Mouse (Mus musculus): ENCODE data around the gene Selenbp1.

DNA sequence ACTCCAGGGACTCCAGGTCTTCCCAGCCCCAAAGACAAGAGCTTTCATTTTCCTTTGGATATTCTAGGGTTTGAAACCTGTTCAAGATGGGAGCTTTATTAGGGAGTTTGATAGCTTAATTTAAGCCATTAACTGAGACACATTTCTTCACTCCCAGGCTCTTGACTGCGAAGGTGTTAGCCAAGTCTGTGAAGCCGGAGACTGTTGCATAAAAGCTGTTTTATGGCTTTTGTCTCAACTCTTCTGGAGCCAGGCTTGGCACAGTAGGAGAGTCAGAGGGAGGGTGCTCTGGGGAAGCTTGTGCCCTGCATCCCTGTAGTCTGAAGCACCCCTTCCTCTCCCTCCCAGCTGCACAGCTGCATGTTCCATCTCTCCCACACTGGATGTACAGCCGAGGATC lies 10.5 kb upstream of the Selenbp1 start:
- TF ChIP-seq CTCF (IDR thresholded peaks at IDR 0.05; ENCODE audit: control insufficient read depth, insufficient read depth, insufficient read length) (no peak), USF1 (IDR thresholded peaks at IDR 0.05; ENCODE audit: low read depth) (no peak), MYOG (IDR thresholded peaks at IDR 0.05; ENCODE audit: control insufficient read depth, extremely low read depth, insufficient read length) (no peak), FOSL1 (IDR thresholded peaks at IDR 0.05; ENCODE audit: insufficient read depth, low read length, poor library complexity, severe bottlenecking) (no peak), CEBPB (IDR thresholded peaks at IDR 0.05; ENCODE audit: low read depth) (no peak), MYOD1 (IDR thresholded peaks at IDR 0.05; ENCODE audit: control insufficient read depth, insufficient read length, low read depth) (no peak)

All from C2C12 (cell line).